Mouse (Mus musculus) bone marrow macrophage, adult 2 months (primary cell): Measurements from ENCODE around the gene Tmem101. TPM values are rescaled to one million over a fixed set of nuclear protein-coding genes. Genes with fewer than 3 reads are reported as not detected.
A peak's percentile ranks its signal among the peaks of the same experiment; 100 is the strongest.
"Not testable (repeated sequence)": the region's sequence is repeated elsewhere in the genome, so short reads cannot be mapped to it uniquely, and the experiment has no call there.

Experiments used
- H3K27ac ChIP-seq: 2 replicates; pipeline ENCODE4 v1.5.1; 2012; ENCODE audit warnings: low read depth, low read length; ENCODE audit not compliant: insufficient read depth
- H3K4me1 ChIP-seq: 2 replicates; pipeline ENCODE4 v1.6.1; 2012; ENCODE audit warnings: low read length; ENCODE audit not compliant: control insufficient read depth, insufficient read depth
- H3K4me3 ChIP-seq: 2 replicates; pipeline ENCODE4 v1.5.1; 2012; ENCODE audit warnings: mild to moderate bottlenecking, low read length, moderate library complexity; ENCODE audit not compliant: insufficient read depth
- CTCF ChIP-seq: IDR thresholded peaks from 2 replicates; pipeline ENCODE4 v1.5.1; 2012; ENCODE audit warnings: low read depth, mild to moderate bottlenecking, low read length, moderate library complexity
- POLR2A ChIP-seq: IDR thresholded peaks from 2 replicates; pipeline ENCODE4 v1.6.1; 2012; ENCODE audit warnings: mild to moderate bottlenecking, low read depth, low read length, borderline replicate concordance
- polyA plus RNA-seq: library from polyadenylated mRNA; stranded (reverse); fragments of >200 nt; gene quantifications from 2 replicates; pipeline ENCODE4 v1.2.4, GENCODE M21; 2012; ENCODE audit not compliant: missing spikeins, insufficient read depth, insufficient read length

The Tmem101 gene
- polyA plus RNA-seq, 1 experiment: 10.0 TPM

- Histone ChIP-seq H3K4me3 (peak overlapping the region; percentile 47), H3K4me1 (peaks cover 26% of the 10 kb centered on the region), H3K27ac (peak overlapping the region; percentile 61)
- TF ChIP-seq POLR2A (no peak), CTCF (no peak)
Observed at GRCm38 (mm10) chr11:102188980-102189379, 32.8 kb upstream of the Tmem101 start.

- Histone ChIP-seq H3K4me1 (peaks cover 30% of the 10 kb centered on the region), H3K4me3 (no peak overlapping the region), H3K27ac (no peak overlapping the region)
- TF ChIP-seq POLR2A (no peak), CTCF (no peak)
Observed at GRCm38 (mm10) chr11:102186235-102186634, 30.0 kb upstream of the Tmem101 start.

GRCm38 (mm10) chr11:102185677-102186076 lies 29.5 kb upstream of the Tmem101 start:
- Histone ChIP-seq H3K4me1 (peaks cover 24% of the 10 kb centered on the region), H3K4me3 (no peak overlapping the region), H3K27ac (peak overlapping the region; percentile 88)
- TF ChIP-seq CTCF (no peak), POLR2A (no peak)

GRCm38 (mm10) chr11:102184646-102185495 lies 28.7 kb upstream of the Tmem101 start, which contains the start of gene Lsm12:
Gene Lsm12 (minus strand): TSS chr11:102185296.
- peak within 1 kb of the TSS; percentile 79 for H3K4me3 ChIP-seq
- peaks cover 21% of the 10 kb centered on the region for H3K4me1 ChIP-seq
- TF ChIP-seq CTCF: no peak
- TF ChIP-seq POLR2A: no peak; the same call in 1 of the 2 replicates
- peak within 1 kb of the TSS; percentile 88 for H3K27ac ChIP-seq

- peaks cover 21% of the 10 kb centered on the region for H3K4me1 ChIP-seq
- peak overlapping the region; percentile 44 for H3K27ac ChIP-seq
- no peak for TF ChIP-seq POLR2A
- no peak for TF ChIP-seq CTCF
- peak overlapping the region; percentile 79 for H3K4me3 ChIP-seq
Observed at GRCm38 (mm10) chr11:102184253-102184645, 28.0 kb upstream of the Tmem101 start.

- TF ChIP-seq CTCF: no peak
- TF ChIP-seq POLR2A: no peak
- peaks cover 11% of the 10 kb centered on the region for H3K4me1 ChIP-seq
- no peak overlapping the region for H3K4me3 ChIP-seq
- no peak overlapping the region for H3K27ac ChIP-seq
Observed at GRCm38 (mm10) chr11:102179836-102180235, 23.6 kb upstream of the Tmem101 start.

- H3K4me1 ChIP-seq: peaks cover 14% of the 10 kb centered on the region
- H3K4me3 ChIP-seq: no peak overlapping the region
- no peak overlapping the region for H3K27ac ChIP-seq
- TF ChIP-seq POLR2A (no peak), CTCF (no peak)
Observed at GRCm38 (mm10) chr11:102168689-102169088, 12.5 kb upstream of the Tmem101 start.

GRCm38 (mm10) chr11:102167539-102167938 lies 11.3 kb upstream of the Tmem101 start:
- TF ChIP-seq POLR2A (no peak), CTCF (no peak)
- H3K4me1 ChIP-seq: peaks cover 14% of the 10 kb centered on the region
- no peak overlapping the region for H3K27ac ChIP-seq
- no peak overlapping the region for H3K4me3 ChIP-seq

- peaks cover 14% of the 10 kb centered on the region for H3K4me1 ChIP-seq
Observed at GRCm38 (mm10) chr11:102165971-102166722, 9.9 kb upstream of the Tmem101 start.

GRCm38 (mm10) chr11:102159781-102160180 lies 3.6 kb upstream of the Tmem101 start:
- TF ChIP-seq CTCF: no peak
- Histone ChIP-seq H3K27ac (no peak overlapping the region), H3K4me1 (peaks cover 3% of the 10 kb centered on the region; the same call in 1 of the 2 replicates), H3K4me3 (no peak overlapping the region)

More at GRCm38 (mm10) chr11:102165971-102166722, 9.9 kb upstream of the Tmem101 start:
- TF ChIP-seq POLR2A: no peak
- no peak for TF ChIP-seq CTCF
- no peak overlapping the region for H3K4me3 ChIP-seq
- H3K27ac ChIP-seq: no peak overlapping the region

- not testable (repeated sequence) for H3K4me3 ChIP-seq, H3K27ac ChIP-seq, H3K4me1 ChIP-seq
Observed at GRCm38 (mm10) chr11:102158024-102158423, 1.8 kb upstream of the Tmem101 start.
